Mouse (Mus musculus) heart, adult 8-10 months (tissue): Measurements from ENCODE around the gene Emilin1. TPM values are rescaled to one million over a fixed set of nuclear protein-coding genes. Genes with fewer than 3 reads are reported as not detected.
A peak's percentile ranks its signal among the peaks of the same experiment; 100 is the strongest.

Source experiments
- DNase-seq: peaks from one replicate; pipeline ENCODE4 v3.0.0; 2022; ENCODE audit warnings: low spot score
- total RNA-seq, 4 experiments: library from RNA; stranded (reverse); gene quantifications; 2 replicates each; pipeline ENCODE4 v1.2.4; 2022

The Emilin1 gene
- total RNA-seq, 4 experiments from 2014 or later: 13.9 to 16.6 (median 16.0) TPM

DNA sequence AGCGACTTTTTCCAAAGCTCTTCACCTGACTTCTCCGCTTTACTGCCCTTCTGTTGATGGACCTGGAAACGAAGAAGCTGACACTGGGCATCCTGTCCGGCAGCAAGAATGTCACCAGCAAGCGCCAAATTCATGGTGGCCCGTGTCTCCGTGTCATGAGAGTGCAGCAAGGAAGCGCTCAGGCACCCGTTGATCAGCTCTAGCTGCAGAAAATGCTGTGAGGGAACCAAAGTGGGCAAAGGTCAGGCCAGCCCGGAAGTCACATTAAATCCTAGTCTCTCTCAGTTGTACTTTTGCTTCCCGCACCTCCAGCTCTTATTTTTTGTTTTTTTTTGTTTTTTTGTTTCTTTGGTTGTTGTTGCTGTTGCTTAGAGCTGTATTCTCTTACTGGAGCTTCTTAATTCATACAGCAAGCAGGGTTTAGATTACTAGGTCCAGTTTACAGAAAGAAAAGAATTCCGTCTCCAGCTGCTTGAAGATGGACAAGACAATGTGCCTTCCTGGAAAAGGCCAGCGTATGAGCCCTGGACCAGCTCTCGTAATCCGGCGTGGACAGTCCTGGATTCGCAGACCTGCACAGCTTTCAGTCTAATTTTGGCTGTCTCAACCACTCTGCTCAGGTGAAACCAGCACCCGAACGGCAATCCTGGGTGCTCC, 46.1 kb downstream of the Emilin1 start:
- DNase-seq: no peak

DNA sequence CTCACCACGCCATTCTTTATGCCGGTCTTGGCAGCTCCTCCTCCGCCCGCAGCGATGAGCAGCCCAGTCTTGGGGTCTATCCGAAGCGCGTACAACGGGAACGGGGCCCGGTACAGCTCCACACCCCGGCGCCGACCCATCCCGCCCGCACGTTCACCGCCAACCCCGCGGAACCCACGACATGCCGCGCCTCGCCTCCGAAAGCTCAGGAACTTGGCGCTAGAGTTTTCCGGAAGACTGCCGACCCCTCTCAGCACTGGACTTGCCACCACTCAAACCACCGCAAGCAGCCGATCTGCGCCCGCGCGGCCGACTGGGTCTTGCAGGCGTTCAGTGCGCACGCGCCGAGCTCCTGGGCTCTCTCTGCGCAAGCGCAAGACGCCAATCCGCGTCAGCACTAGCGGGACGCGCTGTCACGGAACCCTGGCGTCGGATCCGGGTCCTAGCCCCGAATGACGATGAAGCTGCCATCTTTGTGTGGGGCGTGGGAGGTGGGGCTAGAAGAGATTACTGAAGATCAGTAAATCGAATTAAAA, 46.8 kb downstream of the Emilin1 start, which contains the start of gene Preb:
Gene Preb, minus strand, starts transcription at position 396 of the 536 bp plus-strand sequence.
- DNase-seq: peak; percentile 98

DNA sequence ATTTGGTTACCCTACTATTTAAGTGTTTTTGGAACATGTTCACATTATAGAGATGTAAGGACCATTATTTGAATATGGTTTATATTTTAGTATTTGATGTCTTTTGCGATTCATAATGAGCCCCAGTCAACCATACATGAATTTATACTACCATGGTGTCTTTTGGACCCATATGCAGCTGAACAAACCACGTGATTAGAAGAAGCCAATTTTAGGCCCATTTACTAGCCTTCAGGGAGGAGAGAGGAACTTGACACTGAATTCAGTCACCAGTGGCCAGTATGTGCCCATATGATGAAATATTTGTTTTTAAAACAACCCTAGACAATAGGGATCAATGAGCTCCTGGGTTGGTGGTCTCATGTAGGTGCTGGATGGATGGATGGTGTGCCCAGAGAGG, 47.6 kb downstream of the Emilin1 start:
- no peak for DNase-seq

DNA sequence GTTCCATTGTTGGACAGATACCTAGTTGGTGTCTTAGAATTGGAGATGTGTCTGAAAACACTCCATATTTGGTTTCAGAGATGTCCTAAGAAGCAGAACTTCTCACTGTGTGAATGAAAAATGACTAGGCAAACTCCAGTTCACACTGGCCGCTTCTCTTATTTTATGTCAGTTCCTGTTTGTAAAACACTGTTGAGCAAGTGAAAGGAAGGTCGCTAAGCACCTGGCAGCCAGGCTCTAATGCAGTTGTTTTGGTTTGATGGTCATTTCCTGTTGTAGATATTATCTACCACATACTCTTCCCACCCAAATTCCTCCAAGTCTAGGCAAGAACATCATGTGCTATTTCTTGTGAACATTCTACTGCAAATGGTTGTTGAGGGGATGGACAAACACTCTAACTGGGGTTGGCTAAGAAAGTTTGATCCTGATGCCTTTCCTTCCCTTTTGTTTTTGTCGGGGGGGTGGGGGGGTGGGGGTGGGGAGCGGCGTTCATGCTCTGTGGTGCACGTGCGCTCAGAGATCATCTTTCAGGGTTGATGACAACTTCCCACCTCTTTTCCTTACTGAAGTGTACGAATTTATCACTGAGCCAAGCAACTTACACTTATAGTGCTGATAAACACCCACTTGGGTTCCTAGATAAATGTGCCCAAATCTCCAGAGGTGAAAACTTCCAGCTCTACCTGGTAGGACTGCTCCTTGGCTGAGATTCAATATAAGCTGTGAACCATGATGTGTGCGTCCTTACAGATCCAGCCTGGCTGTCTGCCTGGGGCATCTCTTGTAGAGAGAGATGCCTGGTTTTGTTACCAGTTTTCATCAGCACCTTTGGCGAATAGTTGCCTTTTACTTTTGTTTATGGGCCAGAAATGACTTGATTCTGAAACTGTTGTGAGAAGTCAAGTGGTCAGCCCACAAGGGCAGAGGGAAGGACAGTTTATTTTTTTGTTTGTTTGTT, 48.6 kb downstream of the Emilin1 start:
- peak; percentile 41 for DNase-seq

DNA sequence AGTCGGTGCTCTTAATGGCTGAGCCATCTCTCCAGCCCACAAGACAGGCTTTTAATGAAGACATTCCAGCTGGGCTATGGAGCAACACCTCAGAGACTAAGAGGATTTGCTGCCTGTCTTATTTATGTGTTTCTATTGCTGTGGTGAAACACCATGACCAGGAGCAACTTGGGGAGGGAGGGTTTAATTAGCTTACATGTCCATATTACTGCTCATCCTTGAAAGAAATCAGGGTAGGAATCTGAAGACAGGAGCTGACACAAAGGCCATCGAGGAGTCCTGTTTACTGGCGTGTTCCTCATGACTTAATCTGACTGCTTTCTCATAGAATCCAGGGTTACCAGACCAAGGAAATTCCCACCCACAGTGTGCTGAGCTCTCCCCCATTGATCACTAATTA, 50.7 kb downstream of the Emilin1 start:
- DNase-seq: no peak

DNA sequence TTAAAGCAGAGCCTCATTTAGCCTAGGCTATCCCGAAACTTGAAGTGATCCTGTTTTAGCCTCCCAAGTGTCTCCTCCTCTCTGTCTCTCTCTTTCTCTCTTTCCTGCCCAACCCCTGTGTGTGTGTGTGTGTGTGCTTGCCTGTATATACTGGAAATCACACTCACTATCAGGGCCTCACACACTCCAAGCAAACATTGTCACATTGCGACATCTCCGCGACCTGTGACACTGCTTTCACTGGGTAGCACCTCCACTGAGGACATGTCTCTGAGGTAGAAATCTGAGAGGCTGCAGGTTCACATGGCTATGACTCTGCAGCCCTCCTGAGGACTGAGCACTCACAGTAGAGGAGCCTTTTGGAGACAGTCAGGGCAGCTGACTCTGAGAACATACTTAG, 53.0 kb downstream of the Emilin1 start:
- no peak for DNase-seq

DNA sequence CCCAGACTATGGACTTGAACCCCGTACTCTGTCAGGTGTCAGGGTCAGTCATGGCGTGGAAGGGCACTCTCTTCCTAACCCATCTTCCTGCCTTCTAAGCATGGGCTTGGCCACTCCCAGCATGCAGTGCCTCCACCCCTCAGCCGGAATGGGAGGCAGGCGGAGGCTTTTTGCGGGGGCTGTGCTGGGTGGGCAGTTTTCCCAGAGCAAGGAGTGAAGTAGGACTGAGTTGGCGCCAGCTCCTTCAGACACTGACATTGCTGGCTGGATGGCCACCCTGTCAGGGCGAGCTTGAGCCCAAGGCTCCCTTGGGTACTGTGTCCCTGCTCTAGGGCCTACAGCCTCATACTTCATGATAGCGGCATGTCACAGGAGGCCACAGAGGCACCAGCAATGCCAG, 55.2 kb downstream of the Emilin1 start, which contains the start of gene Tcf23:
Gene Tcf23, plus strand, starts transcription at position 247 of the 400 bp plus-strand sequence.
- peak; percentile 70 for DNase-seq

DNA sequence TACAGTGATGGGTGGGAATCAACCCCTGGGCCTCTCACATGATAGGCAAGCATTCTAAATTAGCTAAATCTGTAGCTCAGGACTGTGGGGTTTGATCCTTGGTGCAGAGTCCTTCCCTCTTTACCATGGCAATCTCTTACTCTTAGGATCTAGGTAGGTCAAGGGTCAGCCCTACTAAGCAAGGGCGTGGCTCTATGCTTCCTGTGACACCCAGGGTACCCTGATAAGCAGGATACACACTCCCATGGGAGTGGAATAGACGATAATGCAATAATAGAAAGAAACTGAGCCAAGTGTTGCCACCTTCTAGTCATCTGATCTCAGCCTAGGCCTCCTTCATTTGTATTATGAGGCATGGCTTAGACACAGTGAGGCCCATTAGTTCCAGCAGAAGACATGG, 56.2 kb downstream of the Emilin1 start:
- DNase-seq: no peak

Other genes with a start within 250 kb of the Emilin1 start
- 10 to 100 TPM; 50.6 to 80.0 (median 64.5) TPM for gene Cenpa, start 246.6 kb upstream of the Emilin1 start, total RNA-seq
- 1 to 10 TPM in 2 of 4 experiments, under 1 TPM in 2; 0.57 to 1.4 (median 0.91) TPM for gene Dpysl5, start 201.8 kb upstream of the Emilin1 start, total RNA-seq
- gene Mapre3, start 98.8 kb upstream of the Emilin1 start, total RNA-seq: 10 to 100 TPM; 43.1 to 48.3 (median 44.5) TPM
- gene Tmem214, start 45.4 kb upstream of the Emilin1 start, total RNA-seq: 10 to 100 TPM; 37.4 to 39.9 (median 38.4) TPM
- 1 to 10 TPM; 4.9 to 6.3 (median 5.6) TPM for gene Agbl5, start 24.7 kb upstream of the Emilin1 start, total RNA-seq
- gene Ost4, start 5.6 kb upstream of the Emilin1 start, total RNA-seq: 100 to 1,000 TPM; 140 to 164 (median 156) TPM
- gene Khk, start 8.0 kb downstream of the Emilin1 start, total RNA-seq: 10 to 100 TPM; 23.8 to 31.8 (median 26.6) TPM
- under 1 TPM; 0.37 to 0.97 (median 0.60) TPM for gene Cgref1, start 32.2 kb downstream of the Emilin1 start, total RNA-seq
- 10 to 100 TPM; 82.1 to 97.6 (median 89.6) TPM for gene Preb, start 47.0 kb downstream of the Emilin1 start, total RNA-seq
- 1 to 10 TPM in 1 of 4 experiments, under 1 TPM in 3; 0.85 to 1.9 (median 0.91) TPM for gene Tcf23, start 55.3 kb downstream of the Emilin1 start, total RNA-seq
- gene Atraid, start 134.9 kb downstream of the Emilin1 start, total RNA-seq: 10 to 100 TPM; 51.3 to 56.5 (median 53.1) TPM
- 10 to 100 TPM; 10.8 to 18.8 (median 12.4) TPM for gene Slc5a6, start 135.5 kb downstream of the Emilin1 start, total RNA-seq
- gene Cad, start 141.4 kb downstream of the Emilin1 start, total RNA-seq: 10 to 100 TPM; 13.0 to 17.3 (median 16.3) TPM
- not detected for gene Dnajc5g, start 192.9 kb downstream of the Emilin1 start, total RNA-seq
- under 1 TPM in 1 of 4 experiments, not detected in 3; 0.16 TPM for gene Slc30a3, start 194.8 kb downstream of the Emilin1 start, total RNA-seq
- gene Trim54, start 203.3 kb downstream of the Emilin1 start, total RNA-seq: 100 to 1,000 TPM; 360 to 427 (median 392) TPM
- gene Ucn, start 225.4 kb downstream of the Emilin1 start, total RNA-seq: not detected
- 10 to 100 TPM; 48.1 to 63.1 (median 53.9) TPM for gene Mpv17, start 240.8 kb downstream of the Emilin1 start, total RNA-seq